Mouse (Mus musculus): Measurements from ENCODE around the gene Klra17. TPM values are rescaled to one million over a fixed set of nuclear protein-coding genes. Genes with fewer than 3 reads are reported as not detected.
"Not testable (repeated sequence)": the region's sequence is repeated elsewhere in the genome, so short reads cannot be mapped to it uniquely, and the experiment has no call there.

Klra17 gene
- polyA plus RNA-seq (2016; fragmentation: Nextera tagmentation; extraction: Ambion mirVana): not detected in 2 replicates

GRCm38 (mm10) chr6:129876549-129876948, at the start of gene Klra17:
TSS of gene Klra17 (minus strand) at chr6:129876672.
- DNase-seq (ENCODE audit: low spot score): no peak
- H3K27me3 ChIP-seq (ENCODE audit: insufficient read depth, poor library complexity, severe bottlenecking): no peaks in the 10 kb centered on the region
- 0 out of 2 replicates have a peak, but pooled peaks cover 3% of the 10 kb centered on the region for H3K9me3 ChIP-seq
- 51% methylated on average over 1 of the region's 1 CpGs for WGBS
- H3K4me1 ChIP-seq: no peaks in the 10 kb centered on the region
- no peak within 1 kb of the TSS for H3K4me3 ChIP-seq
- H3K27ac ChIP-seq: no peak within 1 kb of the TSS
- no peaks in the 10 kb centered on the region for H3K36me3 ChIP-seq

- H3K27me3 ChIP-seq (ENCODE audit: insufficient read depth, poor library complexity, severe bottlenecking); H3K27ac ChIP-seq; H3K36me3 ChIP-seq; H3K4me1 ChIP-seq; DNase-seq (ENCODE audit: low spot score); H3K4me3 ChIP-seq; H3K9me3 ChIP-seq: not testable (repeated sequence)
Observed at GRCm38 (mm10) chr6:129917476-129917946, 41.0 kb upstream of the Klra17 start, which contains the start of gene Klra5. TSS of gene Klra5 (minus strand) at chr6:129917650.

DNA sequence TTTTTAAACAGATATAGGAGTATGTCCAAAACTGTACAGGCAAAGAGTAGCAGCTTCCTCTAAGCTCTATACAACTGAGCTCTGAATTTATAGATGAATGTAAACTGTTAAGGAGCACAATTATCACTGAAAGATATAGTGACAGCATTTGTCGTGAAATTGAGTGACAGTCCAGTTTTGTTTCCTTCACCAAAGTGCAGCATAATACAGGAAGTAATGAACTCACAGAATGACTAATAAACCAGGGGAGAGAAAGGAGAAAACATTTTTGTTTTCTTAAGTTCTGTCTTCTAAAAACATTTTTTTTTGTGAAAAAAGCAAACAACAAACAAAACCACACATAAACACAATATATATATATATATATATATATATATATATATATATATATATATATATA, 40.5 kb upstream of the Klra17 start:
- Histone ChIP-seq H3K4me1 (no peaks in the 10 kb centered on the region), H3K36me3 (no peaks in the 10 kb centered on the region), H3K27me3 (ENCODE audit: insufficient read depth, poor library complexity, severe bottlenecking) (no peaks in the 10 kb centered on the region), H3K4me3 (no peak overlapping the region), H3K9me3 (no peaks in the 10 kb centered on the region), H3K27ac (no peak overlapping the region)
- WGBS: 67% methylated on average over 1 of the region's 1 CpGs
- DNase-seq (ENCODE audit: low spot score): no peak

DNA sequence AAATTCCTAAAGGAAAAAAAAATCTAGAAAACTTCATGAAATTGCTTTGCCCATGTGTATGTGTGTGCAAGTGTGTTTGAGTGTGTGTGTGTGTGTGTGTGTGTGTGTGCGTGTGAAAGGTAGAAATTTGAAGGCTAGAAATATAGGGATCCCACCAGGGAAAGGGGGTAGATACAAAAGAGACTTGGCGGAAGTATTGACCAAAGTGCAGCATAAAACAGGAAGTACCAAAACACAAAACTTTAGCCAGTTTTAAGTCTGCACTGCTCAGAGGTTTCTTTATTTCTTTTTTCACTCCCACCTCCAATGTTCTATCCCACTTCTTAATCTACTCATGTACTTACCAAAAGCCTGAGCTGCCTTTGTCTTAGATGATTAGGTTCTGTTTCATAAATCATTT, 6.1 kb upstream of the Klra17 start:
- H3K27me3 ChIP-seq (ENCODE audit: insufficient read depth, poor library complexity, severe bottlenecking): no peaks in the 10 kb centered on the region
- H3K4me3 ChIP-seq: no peak overlapping the region
- no peak for DNase-seq (ENCODE audit: low spot score)
- no peaks in the 10 kb centered on the region for H3K4me1 ChIP-seq
- peaks cover 3% of the 10 kb centered on the region; the same call in 1 of the 2 replicates for H3K9me3 ChIP-seq
- WGBS: 65% methylated on average over 2 of the region's 2 CpGs
- no peaks in the 10 kb centered on the region for H3K36me3 ChIP-seq
- H3K27ac ChIP-seq: no peak overlapping the region

DNA sequence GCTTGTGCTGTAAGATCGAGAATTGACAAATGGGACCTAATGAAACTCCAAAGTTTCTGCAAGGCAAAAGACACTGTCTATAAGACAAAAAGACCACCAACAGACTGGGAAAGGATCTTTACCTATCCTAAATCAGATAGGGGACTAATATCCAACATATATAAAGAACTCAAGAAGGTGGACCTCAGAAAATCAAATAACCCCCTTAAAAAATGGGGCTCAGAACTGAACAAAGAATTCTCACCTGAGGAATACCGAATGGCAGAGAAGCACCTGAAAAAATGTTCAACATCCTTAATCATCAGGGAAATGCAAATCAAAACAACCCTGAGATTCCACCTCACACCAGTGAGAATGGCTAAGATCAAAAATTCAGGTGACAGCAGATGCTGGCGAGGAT, 14.1 kb downstream of the Klra17 start, which contains the start of gene Gm17631:
Gene Gm17631 (plus strand): TSS at position 301 of the 400 bp plus-strand sequence.
- not testable (repeated sequence) for H3K9me3 ChIP-seq; H3K27ac ChIP-seq; H3K27me3 ChIP-seq (ENCODE audit: insufficient read depth, poor library complexity, severe bottlenecking); H3K4me3 ChIP-seq; H3K36me3 ChIP-seq; H3K4me1 ChIP-seq; DNase-seq (ENCODE audit: low spot score)
- WGBS: no CpG with 5 or more reads among the region's 3 CpGs

GRCm38 (mm10) chr6:129825559-129825958, 50.9 kb downstream of the Klra17 start:
- Histone ChIP-seq H3K36me3 (no peaks in the 10 kb centered on the region), H3K27ac (no peak overlapping the region), H3K4me1 (no peaks in the 10 kb centered on the region), H3K4me3 (no peak overlapping the region), H3K27me3 (ENCODE audit: insufficient read depth, poor library complexity, severe bottlenecking) (no peaks in the 10 kb centered on the region), H3K9me3 (peaks cover 3% of the 10 kb centered on the region; the same call in 1 of the 2 replicates)
- DNase-seq (ENCODE audit: low spot score): no peak
- 86% methylated on average over 1 of the region's 1 CpGs for WGBS

DNA sequence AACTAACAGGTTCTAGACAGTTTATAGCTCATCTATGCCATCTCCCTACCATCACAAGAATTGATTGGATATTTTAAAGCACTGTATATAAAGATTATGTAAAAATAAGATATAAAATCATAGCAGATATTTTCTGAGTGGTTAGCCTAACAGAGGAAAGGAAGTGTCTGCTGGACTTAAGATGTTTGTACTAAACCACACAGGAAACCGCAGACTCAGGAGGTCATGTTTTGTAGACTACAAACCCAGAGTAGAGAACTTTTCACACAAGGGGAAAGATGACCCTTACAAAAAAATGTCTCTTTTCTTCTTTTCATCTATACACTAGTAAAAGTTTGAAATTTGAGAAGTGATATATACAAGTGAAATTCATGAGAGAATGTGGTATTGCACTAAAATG, 52.5 kb downstream of the Klra17 start:
- Histone ChIP-seq H3K9me3 (peaks cover 3% of the 10 kb centered on the region; the same call in 1 of the 2 replicates), H3K27ac (no peak overlapping the region), H3K4me3 (no peak overlapping the region), H3K4me1 (no peaks in the 10 kb centered on the region), H3K36me3 (no peaks in the 10 kb centered on the region), H3K27me3 (ENCODE audit: insufficient read depth, poor library complexity, severe bottlenecking) (no peaks in the 10 kb centered on the region)
- WGBS: 94% methylated on average over 1 of the region's 1 CpGs
- DNase-seq (ENCODE audit: low spot score): no peak

GRCm38 (mm10) chr6:129817731-129818130, 58.7 kb downstream of the Klra17 start:
- no peak for DNase-seq (ENCODE audit: low spot score)
- 60% methylated on average over 3 of the region's 3 CpGs for WGBS
- Histone ChIP-seq H3K4me3 (no peak overlapping the region), H3K27ac (no peak overlapping the region), H3K36me3 (no peaks in the 10 kb centered on the region), H3K4me1 (no peaks in the 10 kb centered on the region), H3K27me3 (ENCODE audit: insufficient read depth, poor library complexity, severe bottlenecking) (no peaks in the 10 kb centered on the region), H3K9me3 (no peaks in the 10 kb centered on the region; the same call in 1 of the 2 replicates)

DNA sequence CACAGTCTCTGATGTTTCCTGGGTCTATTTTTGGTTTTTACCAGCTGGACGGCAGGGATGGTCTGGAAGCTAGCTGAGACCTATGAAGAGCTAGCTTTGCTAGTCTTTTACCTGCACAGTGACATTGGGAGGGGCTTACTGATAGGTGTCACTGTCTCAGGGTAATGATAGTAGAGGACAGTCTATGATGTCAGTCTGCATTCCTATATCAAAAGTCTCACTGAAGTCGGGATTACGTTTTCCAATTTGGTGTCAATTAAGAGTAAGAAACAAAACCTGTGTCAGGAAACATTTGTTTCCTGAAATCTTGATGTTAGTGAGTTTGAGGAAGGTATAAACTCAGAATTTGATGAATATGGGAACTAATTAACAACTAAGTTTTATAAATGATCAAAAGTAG, 92.3 kb downstream of the Klra17 start, which contains the start of gene Gm156:
Gene Gm156 (minus strand): TSS at position 101 of the 400 bp plus-strand sequence.
- not testable (repeated sequence) for H3K27me3 ChIP-seq (ENCODE audit: insufficient read depth, poor library complexity, severe bottlenecking); H3K27ac ChIP-seq; H3K4me1 ChIP-seq; H3K36me3 ChIP-seq; H3K4me3 ChIP-seq; H3K9me3 ChIP-seq; DNase-seq (ENCODE audit: low spot score)
- WGBS: 81% methylated on average over 3 of the region's 3 CpGs

Other genes with a start within 250 kb of the Klra17 start
- gene Klrc3, start 233.3 kb downstream of the Klra17 start, polyA plus RNA-seq (2016; fragmentation: Nextera tagmentation; extraction: Ambion mirVana): not detected in 2 replicates
- not detected in 2 replicates for gene Klrc2, start 216.0 kb downstream of the Klra17 start, polyA plus RNA-seq (2016; fragmentation: Nextera tagmentation; extraction: Ambion mirVana)
- not detected in 2 replicates for gene Klrc1, start 197.7 kb downstream of the Klra17 start, polyA plus RNA-seq (2016; fragmentation: Nextera tagmentation; extraction: Ambion mirVana)
- not detected in 2 replicates for gene Klri1, start 159.5 kb downstream of the Klra17 start, polyA plus RNA-seq (2016; fragmentation: Nextera tagmentation; extraction: Ambion mirVana)
- gene Klri2, start 136.2 kb downstream of the Klra17 start, polyA plus RNA-seq (2016; fragmentation: Nextera tagmentation; extraction: Ambion mirVana): not detected in 2 replicates
- not detected in 2 replicates for gene Gm156, start 92.4 kb downstream of the Klra17 start, polyA plus RNA-seq (2016; fragmentation: Nextera tagmentation; extraction: Ambion mirVana)
- gene Gm17631, start 14.0 kb downstream of the Klra17 start, polyA plus RNA-seq (2016; fragmentation: Nextera tagmentation; extraction: Ambion mirVana): not detected in 2 replicates
- not detected in 2 replicates for gene Klra5, start 41.0 kb upstream of the Klra17 start, polyA plus RNA-seq (2016; fragmentation: Nextera tagmentation; extraction: Ambion mirVana)
- not detected in 2 replicates for gene Klra6, start 150.3 kb upstream of the Klra17 start, polyA plus RNA-seq (2016; fragmentation: Nextera tagmentation; extraction: Ambion mirVana)
- gene Klra4, start 190.6 kb upstream of the Klra17 start, polyA plus RNA-seq (2016; fragmentation: Nextera tagmentation; extraction: Ambion mirVana): not detected in 2 replicates

Measured in heart, embryonic 10.5 days (tissue).